In genomic region chr11:49793131-49793530, GRCm38 (mm10) we compare ENCODE assay signal across 8 mouse cellular contexts. TPM values are rescaled to one million over a fixed set of nuclear protein-coding genes. Genes with fewer than 3 reads are reported as not detected.
A peak's percentile ranks its signal among the peaks of the same experiment; 100 is the strongest.
DNase-seq lines count a peak whose midpoint lies in the region; ATAC-seq lines count a peak whose summit lies in the region.

No protein-coding gene starts in this region.

- intact Hi-C loops in left cerebral cortex, postnatal 25 days (cut with DNase I): no loop called here

- H3K9ac ChIP-seq in hindbrain, embryonic 15.5 days: no peak overlapping the region

- H3K27ac ChIP-seq in hindbrain, embryonic 15.5 days (replicated peaks): no peak overlapping the region

- 7% methylated on average over 14 of the region's 14 CpGs for WGBS in hindbrain, embryonic 15.5 days

- H3K4me1 ChIP-seq in hindbrain, embryonic 15.5 days (replicated peaks): peaks cover 20% of the 10 kb centered on the region

- peak; percentile 97 for DNase-seq in heart, adult 11 months
- DNase-seq in heart, adult 8-10 months (ENCODE audit: low spot score): no peak
- DNase-seq in urinary bladder, postnatal 14 days (ENCODE audit: low spot score): peak; percentile 24
- no peak for DNase-seq in urinary bladder, postnatal 10 days (ENCODE audit: low spot score)
- DNase-seq in urinary bladder, postnatal 36 days (ENCODE audit: low spot score in 2 of 2): peak; percentile 13 to 51
- DNase-seq in left cerebral cortex, postnatal 25 days (ENCODE audit: low spot score in 2 of 2): no peak
- no peak for DNase-seq in kidney, postnatal 14 days

- no peaks in the 10 kb centered on the region for H3K9me3 ChIP-seq in hindbrain, embryonic 15.5 days

- no peak for ATAC-seq in hindbrain, embryonic 15.5 days (ENCODE audit: low FRiP score, low read depth)

- no peaks in the 10 kb centered on the region for H3K27me3 ChIP-seq in hindbrain, embryonic 15.5 days

- H3K4me3 ChIP-seq in hindbrain, embryonic 15.5 days: no peak overlapping the region

- H3K4me2 ChIP-seq in hindbrain, embryonic 15.5 days: 0 out of 2 replicates have a peak overlapping the region, but pooled peaks have one; percentile 3

- no peaks in the 10 kb centered on the region for H3K36me3 ChIP-seq in hindbrain, embryonic 15.5 days

RNA-seq across cellular contexts. Expression of gene Gfpt2, which starts 0.8 kb away (rescaled TPM):
- total RNA-seq in heart, adult 8-10 months (2022): 10 to 100 TPM in 1 of 4 experiments, 1 to 10 TPM in 3; 6.6 to 12.9 (median 8.8) TPM
- 6.4 and 6.8 TPM in 2 replicates for polyA plus RNA-seq in hindbrain, embryonic 15.5 days (2015; fragmentation: Nextera tagmentation; extraction: Ambion mirVana)
- 10 to 100 TPM in 1 of 2 experiments, 1 to 10 TPM in 1; 6.0 to 10.1 TPM for total RNA-seq in left cerebral cortex, postnatal 25 days (2021)

RNA-seq across cellular contexts. Expression of gene Mapk9, which starts 53.4 kb away (rescaled TPM):
- total RNA-seq in heart, adult 8-10 months (2022): 10 to 100 TPM; 42.8 to 47.4 (median 43.5) TPM
- polyA plus RNA-seq in hindbrain, embryonic 15.5 days (2015; fragmentation: Nextera tagmentation; extraction: Ambion mirVana): 69.5 and 69.6 TPM in 2 replicates
- total RNA-seq in left cerebral cortex, postnatal 25 days (2021): 100 to 1,000 TPM; 212 to 231 TPM

Comparison
In these comparisons a context has a peak if more than half of its experiments do, and no peak if none do; other contexts are left out.
1. DNase-seq: peak in heart, adult 11 months (single experiment), urinary bladder, postnatal 14 days (single experiment) and urinary bladder, postnatal 36 days (2 of 2); none in heart, adult 8-10 months (single experiment), urinary bladder, postnatal 10 days (single experiment), left cerebral cortex, postnatal 25 days (0 of 2) and kidney, postnatal 14 days (single experiment).
2. RNA of gene Mapk9, which starts 53.4 kb away (total RNA-seq): 212 to 231 TPM in left cerebral cortex, postnatal 25 days; 42.8 to 47.4 TPM in heart, adult 8-10 months; every median in the first group is over 4 times any median in the second.